ENCODE assay signal across 27 mouse cellular contexts in the genomic region with DNA sequence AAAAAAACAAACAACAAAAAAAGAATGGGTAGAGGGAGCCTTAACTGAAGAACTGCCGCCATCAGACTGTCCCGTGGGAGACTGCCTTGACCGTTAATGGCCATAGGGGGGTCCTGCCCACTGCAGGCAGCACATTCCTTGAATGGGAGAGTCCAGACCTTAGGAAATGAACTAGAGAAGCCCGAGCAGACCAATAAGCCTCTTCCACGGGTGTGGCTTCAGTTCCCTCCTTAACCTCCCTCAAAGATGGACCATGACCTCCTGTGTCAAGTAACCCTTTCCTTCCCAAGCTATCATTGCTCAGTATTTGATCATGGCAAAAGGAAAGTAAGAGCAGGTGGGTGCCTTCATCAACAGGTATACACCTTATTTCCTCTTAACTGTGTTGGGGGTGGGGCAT.
"Had no signal": no experiment of that assay in that cellular context is flagged by ENCODE, and none has a peak within 500 bp of the region (broad histone marks: within the 10 kb centered on the region; RNA-seq: fewer than 3 reads in every experiment).

No protein-coding gene starts in this region.

- H3K4me3 ChIP-seq: gastrocnemius, adult 2 months; heart, embryonic 10.5 days; heart, embryonic 12.5 days; hindbrain, embryonic 10.5 days; hindbrain, embryonic 12.5 days; kidney, embryonic 15.5 days; limb, embryonic 10.5 days; limb, embryonic 12.5 days; liver, embryonic 12.5 days had no signal

- H3K9ac ChIP-seq: heart, embryonic 12.5 days; hindbrain, embryonic 12.5 days; hindbrain, embryonic 14.5 days; kidney, embryonic 15.5 days; limb, embryonic 12.5 days; liver, embryonic 12.5 days; liver, embryonic 14.5 days had no signal

- DNase-seq: gastrocnemius, adult 2 months; gastrocnemius, postnatal 10 days; gastrocnemius, postnatal 25 days; heart, adult 18-20 months; heart, postnatal 10 days; heart, postnatal 4 days; kidney, adult 11 months; kidney, adult 2 months; kidney, adult 9 months; kidney, postnatal 14 days; kidney, postnatal 36 days; layer of hippocampus, adult 9-11 months; layer of hippocampus, postnatal 36 days; liver had no signal

- H3K4me2 ChIP-seq: heart, embryonic 12.5 days; hindbrain, embryonic 12.5 days; hindbrain, embryonic 14.5 days; kidney, embryonic 15.5 days; limb, embryonic 12.5 days; liver, embryonic 12.5 days had no signal

- H3K27me3 ChIP-seq: hindbrain, embryonic 12.5 days; kidney, embryonic 15.5 days; liver, embryonic 12.5 days had no signal

- H3K27ac ChIP-seq: gastrocnemius, adult 2 months; heart, embryonic 10.5 days; hindbrain, embryonic 10.5 days; hindbrain, embryonic 12.5 days; hindbrain, embryonic 14.5 days; kidney, embryonic 15.5 days; kidney, postnatal 0 days; limb, embryonic 10.5 days; limb, embryonic 12.5 days; liver, embryonic 12.5 days; liver, embryonic 14.5 days had no signal

- ATAC-seq: hindbrain, embryonic 16.5 days; inflammation-experienced regulatory T-cells, adult 6 months; liver, embryonic 12.5 days had no signal
